Mouse (Mus musculus) adrenal gland, adult 8-10 months (tissue): ENCODE measurements around the gene Pycr1. TPM values are rescaled to one million over a fixed set of nuclear protein-coding genes. Genes with fewer than 3 reads are reported as not detected.

ENCODE experiments used
- DNase-seq: peaks from one replicate; pipeline ENCODE4 v3.0.0; 2022
- total RNA-seq, 4 experiments: library from RNA; stranded (reverse); gene quantifications; 2 replicates each; pipeline ENCODE4 v1.2.4; 2022

Pycr1 gene
- total RNA-seq, 4 experiments from 2014 or later, result 0.73 to 2.0 (median 1.3) TPM

DNA sequence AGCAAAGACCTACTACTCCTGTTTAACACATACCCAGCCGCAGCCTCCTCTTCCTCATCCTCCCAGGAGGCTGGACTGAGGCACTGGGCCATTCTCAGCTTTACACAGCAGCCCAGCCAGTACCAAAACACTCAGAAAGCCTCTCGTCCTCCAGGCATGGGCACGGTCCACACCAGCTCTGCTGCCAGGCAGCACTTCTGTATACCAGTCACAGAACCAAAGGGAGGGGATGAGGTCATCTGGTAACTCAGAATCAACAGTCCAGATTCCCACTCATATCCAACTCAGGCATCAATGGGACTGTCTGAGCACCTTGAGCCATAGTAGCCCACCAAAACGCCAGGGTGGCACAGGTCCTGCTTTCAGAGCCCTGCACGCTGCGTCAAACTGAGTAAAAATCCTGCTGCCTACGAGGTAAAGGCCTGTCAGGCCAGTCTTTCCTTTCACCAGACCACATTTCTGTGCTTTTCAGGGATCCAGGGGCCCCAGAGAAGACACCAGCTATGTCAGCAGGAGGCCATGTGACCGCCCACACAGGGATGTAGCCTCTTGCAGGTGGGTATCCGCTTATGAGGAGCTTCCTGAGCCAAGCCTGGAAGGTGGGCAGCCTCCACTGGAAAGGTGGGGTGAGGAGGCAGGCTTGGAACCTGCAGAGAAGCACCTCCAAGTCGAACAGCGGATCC, 16.6 kb downstream of the Pycr1 start:
- DNase-seq, result no peak

DNA sequence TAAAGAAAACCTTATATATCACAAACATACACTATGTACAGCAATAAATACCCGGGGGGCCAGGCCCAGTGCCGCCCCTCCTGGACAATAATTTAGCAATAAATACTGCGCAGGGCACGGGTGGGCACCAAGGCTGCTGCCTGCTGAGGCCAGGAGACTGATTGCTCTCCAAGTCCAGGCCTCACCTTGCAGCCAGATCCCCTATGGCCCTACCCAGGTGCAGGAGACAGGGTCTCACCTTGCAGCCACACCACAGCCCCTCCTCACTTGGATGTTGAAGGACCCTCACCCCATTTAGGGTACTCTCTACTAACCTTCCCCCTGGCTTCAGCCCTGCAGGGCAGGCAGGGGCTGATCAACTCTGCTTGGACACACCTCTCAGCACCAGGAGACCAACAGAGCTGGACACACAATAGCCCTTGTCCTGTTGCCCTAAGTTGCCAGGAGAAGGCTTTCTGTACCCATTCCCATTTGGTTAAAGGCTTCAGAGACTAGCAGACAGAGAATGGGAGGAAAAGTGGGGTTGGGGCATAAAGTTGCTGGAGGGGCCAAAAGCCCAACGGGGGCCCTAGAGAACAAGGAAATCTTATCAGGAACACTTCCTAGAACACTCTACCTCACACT, 18.3 kb downstream of the Pycr1 start, which contains the start of gene Sirt7:
Gene Sirt7, minus strand, starts transcription at position 89 of the 624 bp plus-strand sequence.
- no peak for DNase-seq

DNA sequence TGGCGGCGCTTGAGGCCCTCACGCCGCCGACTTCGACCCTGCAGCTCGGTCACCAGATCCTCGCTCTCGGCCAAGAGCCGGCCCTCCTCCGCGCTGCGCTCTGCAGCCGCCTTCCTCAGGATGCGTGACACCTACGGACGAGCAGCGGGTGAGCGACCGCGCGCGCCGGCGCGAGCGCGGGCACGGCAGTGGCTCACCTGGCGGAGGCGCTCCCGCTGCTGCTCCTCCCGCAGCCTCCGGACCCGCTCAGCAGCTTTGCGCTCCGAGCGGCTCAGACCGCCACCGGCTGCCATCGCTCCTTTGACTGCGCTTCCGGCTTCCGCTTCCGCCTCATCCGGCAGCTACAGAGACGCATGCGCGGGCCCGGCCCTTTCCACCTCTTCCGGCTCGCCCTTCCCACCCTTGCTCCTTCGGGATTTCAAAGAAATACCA, 18.9 kb downstream of the Pycr1 start:
- peak; percentile 79 for DNase-seq

DNA sequence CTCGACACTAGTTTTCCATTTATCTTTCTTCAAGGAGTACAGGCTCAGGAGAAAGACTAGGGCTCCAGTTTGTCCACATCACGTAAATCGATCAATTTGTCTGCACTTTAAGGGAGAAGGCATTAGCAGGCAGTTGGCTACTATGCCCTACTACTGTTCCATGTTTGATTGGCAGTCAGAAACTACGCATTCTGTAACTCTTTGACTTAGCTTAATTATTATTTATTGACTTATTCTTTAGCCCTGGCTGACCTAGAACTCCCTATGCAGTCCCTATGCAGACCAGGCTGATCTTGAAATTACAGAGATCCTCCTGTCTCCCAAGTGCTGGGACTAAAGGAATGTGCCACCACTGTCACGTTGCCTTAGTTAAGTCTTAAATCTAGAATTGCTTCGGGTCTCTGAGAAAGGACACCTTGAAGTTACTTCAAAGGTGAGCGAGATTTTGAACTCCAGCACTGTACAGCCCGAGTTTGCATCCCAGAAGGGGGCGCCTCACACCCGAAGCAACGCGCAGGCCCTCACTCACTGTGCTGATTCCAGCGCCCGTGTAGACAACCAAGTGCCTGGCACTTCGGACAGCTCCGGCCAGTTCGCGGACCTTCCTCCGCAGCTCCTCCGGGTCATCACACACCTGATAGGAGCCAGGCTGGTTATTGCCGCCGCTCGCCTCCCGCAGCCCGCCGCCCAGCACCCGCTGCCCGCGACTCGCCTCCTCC, 19.4 kb downstream of the Pycr1 start:
- DNase-seq, result no peak

DNA sequence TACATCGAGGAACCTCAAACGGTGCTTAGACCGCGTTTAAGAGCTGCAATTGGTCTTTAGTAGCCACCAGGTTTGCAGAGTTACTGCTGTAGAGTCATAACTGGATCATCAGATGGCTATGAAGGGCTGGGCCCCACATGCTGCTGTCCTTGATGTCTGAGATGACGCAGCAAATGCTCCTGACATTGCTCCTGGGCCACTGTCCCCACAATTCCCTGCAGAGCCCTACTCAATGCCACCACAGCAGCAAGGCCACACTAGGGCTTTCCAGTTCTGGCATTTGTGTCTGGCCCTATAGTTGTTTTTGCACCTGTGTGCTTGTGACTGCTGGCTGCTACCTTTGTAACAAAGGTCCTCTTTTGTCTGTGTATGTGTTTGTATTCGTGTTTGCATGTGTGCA, 20.8 kb downstream of the Pycr1 start:
- DNase-seq, result no peak

DNA sequence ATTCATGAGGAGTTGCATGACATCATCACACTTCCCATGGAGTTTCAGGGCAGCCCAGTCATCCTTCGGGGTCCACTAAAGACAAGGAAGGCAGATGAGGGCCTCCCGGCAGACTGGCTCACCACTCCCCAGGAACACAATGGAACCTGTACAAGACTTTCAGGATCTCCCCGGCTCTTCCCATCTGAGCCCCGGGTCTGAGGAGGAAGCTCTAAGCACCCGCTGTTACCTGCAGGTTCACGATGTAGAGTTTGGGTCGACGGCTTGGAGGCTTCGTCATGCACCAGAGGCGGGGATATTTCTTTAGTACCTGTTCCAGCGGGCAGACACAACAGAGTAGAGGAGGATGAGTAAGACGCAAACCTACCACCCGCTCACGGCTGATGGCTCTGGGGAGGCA, 23.4 kb downstream of the Pycr1 start:
- DNase-seq, result no peak

DNA sequence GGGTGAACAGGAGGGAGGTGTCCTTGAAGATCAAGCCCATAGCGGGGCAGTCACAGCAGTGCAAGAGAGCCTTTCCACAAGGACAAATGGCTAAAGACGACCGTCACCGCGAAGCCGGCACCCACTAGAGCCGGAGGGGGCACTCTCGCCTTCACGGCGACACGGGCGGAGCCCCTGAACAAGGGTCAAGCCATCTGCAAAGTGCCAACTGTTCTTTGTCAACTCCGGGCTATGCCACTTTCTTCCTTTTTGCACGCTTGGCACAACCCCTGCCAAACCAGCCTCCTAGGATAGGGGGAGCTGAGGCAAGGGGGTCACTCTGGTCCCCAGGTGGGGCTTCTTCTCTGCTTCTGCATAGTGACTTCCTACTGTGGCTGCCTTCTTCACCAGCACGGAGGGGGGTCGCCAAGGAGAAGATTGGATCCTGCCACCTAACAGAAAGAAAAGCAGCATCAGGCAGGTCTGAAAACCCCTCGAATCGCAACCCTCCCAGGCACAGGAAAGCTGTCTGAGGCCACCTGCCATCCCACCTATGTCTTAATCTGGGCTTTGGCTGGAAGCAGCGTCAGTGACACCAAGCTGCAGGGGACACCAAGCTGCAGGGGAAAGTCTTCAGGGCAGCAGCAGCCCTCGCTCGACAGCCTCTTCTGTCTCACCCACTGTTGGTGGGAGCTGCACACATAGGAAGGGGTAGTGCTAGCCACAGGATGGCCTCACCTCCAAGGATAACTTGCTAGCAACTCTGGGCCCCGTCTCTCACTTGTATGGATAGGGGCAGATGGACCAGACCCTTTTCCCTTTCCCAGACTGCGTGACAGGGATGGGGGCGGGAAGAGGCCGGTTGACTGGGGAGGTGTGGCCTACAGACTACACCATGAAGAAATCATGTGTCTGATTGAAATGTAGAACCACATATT, 24.7 kb downstream of the Pycr1 start:
- no peak for DNase-seq

DNA sequence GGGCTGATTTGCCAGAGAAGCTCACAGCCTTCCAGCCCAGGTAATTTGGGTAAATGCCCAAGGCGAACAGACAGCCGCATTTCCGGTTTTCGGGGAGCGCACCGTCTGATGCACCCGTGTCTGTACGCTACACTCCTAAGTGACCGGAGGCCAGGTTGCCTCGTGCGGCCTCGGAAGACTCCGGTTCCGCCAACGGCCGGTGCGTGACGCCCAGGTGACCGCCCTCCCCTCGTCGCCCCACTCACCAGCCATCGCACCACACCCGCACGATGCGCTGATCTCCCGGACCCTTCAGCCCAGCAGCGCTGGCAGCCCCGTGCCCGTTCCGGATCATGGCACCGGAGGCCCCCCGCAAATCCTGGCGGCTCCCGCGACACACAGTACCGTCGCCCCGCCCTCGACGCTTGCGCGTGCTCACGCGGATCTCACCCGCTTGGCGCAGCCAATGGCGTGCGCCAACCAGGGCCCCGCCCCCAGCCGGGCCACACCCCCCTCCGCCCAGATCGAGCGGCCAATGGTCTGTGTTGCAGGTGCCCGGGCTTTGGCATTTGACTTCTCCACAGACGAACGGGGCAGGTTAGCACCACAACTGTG, 26.0 kb downstream of the Pycr1 start, which contains the start of gene Pcyt2:
Gene Pcyt2, minus strand, starts transcription at position 418 of the 594 bp plus-strand sequence.
- peak; percentile 92 for DNase-seq

DNA sequence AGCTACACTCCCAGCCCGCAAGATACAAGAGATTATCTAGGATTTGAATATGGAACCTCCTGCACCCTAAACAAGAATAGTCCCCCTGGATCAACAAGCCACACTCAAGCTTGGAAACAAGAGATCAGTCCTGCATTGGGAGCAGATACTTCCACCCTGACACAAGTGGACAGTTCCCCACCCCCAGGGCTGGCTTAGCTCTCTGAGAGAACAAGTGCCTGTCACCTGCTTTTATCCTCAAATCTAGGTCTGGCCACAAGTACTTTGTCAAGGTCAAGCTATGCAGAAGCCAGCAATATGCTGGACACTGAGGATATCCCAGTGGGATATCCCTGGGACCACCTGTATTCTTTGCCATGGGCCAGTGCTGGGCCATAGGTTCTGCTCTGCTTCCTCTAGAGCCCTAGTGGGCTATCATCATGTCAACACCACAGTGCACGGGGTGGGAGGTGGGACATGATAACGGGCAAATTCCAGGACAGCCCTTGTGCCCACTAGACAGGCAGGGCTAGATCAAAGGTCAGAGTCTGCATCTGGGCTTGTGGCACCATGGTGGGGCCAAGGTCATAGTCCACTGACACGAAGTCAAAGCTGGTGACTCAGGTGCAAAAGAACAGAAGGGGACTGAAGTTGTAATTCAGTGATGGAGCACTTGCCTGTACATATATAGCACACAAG, 26.8 kb downstream of the Pycr1 start:
- DNase-seq, result no peak

DNA sequence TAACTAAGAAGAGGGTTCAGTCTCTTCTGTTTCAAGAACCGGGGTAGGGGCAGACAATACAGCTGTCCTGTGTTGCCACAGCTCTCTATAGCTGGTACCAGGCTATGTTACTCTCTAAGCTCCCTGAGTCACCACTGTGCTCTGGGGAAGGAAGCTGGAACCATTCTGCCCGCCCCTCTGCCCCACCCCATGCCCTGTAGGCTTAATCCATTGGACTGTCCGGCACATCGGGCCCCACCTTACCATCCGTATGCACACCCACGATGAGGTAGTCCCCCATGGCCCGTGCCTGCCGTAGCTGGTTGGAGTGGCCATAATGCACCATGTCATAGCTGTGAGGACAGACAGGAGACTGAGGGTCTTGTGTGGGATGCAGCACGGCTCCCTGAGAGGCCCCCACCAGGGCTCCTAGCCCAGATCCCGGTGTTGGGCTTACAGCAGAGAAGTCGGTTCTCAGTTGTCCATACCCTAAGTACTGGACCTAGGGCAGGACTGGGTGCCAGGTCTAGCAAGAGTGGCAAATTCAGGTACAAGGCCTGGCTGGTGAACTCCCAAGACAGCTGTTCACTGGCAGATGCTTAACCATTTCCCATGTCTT, 27.9 kb downstream of the Pycr1 start:
- no peak for DNase-seq

DNA sequence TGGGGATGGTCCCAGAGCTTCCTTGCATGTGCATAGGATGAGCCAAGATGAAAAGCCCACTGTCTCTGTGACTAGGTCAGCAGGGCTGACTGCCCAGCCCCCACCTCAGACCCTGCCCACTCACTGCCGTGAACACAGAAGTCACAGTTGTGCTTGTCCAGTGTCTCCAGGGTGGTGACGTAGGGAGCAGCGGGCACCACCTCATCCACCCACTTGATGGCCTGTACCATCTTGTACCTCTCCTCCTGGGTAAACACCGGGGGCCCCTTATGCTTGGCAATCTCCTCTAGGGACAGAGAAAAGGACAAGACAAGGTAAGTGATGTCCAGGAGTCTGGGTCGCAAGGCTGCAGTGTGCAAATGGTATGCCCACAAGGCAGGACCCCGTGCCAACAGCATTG, 28.4 kb downstream of the Pycr1 start:
- no peak for DNase-seq

DNA sequence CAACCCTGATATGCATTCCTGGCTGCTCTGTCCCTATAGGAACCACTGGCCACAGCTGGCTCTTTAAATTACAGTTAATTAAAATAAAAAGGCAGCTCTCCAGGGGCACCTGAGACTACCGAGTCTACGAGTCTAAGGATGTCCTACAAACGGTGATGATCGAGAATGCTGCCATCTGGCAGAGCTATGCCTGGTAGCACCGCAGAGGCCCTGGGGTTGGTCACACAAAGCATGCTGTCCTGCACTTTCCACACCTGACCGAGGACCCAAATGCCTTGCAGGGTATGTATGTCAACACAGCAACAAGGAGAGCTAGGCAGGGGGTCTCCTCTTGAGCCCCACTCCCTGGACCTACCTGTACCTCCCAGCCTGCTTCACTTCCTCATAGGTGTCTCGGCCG, 29.6 kb downstream of the Pycr1 start:
- DNase-seq, result no peak

DNA sequence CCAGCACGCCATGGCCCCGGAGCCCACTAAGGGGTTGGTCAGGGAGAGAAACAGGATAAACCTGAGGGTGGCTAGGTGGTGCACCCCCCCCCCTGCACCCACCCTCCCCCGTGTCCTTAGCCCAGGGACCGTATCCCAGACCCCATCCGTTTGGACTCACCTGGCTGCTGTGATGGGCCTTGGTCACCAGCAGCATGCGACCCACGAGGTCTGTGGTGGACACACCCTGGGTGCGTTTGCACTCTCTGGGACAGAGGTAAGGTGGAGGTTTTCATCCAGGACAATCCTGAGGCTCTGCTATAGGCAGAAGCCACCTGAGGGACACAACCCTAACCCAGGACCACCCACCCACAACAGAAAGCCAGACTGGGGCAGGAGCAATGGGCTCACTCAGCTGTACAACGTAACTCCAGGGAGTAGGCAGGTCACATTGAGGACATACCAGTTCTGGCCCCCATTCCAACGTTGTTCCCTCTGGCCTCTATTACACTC, 30.0 kb downstream of the Pycr1 start:
- DNase-seq, result no peak

DNA sequence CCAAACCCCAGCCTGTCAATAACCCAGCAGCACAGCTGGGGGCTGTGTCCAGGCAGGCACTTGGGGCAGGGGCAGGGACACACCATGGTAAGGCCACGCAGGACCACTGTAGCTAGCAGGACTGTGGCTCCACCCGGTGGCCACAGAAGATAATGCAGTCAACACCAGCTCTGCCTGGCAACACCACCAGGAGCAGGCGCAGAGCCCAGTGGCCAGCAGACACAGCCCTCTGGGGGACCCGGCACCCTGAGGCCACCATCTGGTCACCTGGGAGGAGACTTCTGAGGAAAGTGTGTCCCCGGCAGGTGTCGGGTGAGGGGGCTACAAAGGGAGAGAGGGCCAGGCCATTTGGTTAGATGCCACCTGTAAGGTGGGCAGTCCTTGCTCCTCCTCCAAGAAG, 30.8 kb downstream of the Pycr1 start:
- no peak for DNase-seq

DNA sequence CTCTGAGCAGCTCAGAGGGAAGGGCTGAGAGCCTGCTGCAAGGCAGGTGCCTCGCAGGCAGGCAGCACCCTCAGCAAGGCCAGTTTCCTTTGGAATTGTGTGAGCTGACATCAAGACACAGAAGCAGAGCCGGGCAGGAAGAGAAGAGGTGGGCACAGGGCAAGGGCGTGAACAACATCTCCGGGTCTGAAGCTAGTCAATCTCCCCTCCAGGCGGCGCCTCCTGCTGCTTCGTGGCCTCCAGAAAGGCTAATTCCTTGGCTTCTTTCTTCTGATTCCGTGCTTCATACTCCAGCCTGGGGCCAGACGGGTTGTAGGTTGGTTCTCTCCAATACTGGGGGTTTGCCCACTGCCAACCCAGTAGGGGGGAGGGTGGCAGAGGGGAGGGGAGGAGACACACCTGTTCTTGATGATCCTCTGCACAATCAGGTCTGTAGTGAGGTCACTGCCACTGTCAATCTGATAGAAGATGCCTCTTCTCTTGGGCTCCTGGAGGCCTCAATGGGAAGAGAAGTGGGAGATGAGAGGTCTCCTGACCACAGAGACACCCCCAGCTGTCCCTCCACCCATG, 33.0 kb downstream of the Pycr1 start:
- no peak for DNase-seq

DNA sequence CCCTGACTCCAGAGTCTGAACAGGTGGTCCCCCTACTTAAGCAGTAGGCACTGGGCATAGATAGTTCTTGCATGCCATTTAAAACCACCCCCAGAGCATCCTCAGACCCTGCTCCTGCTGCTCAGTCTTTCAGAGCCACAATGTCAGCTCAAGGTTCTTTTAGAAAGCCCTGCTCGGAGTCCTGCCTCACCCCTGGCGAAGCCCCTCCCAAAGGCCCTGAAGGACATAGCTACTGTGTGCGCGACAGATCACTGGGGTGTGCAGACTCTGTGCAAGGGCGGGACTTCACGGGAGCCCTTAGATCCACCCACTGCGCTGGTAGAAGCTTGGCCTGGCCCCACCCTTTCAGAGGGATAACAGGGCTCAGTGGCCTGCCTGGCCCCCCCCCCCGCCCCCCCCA, 34.3 kb downstream of the Pycr1 start:
- no peak for DNase-seq

DNA sequence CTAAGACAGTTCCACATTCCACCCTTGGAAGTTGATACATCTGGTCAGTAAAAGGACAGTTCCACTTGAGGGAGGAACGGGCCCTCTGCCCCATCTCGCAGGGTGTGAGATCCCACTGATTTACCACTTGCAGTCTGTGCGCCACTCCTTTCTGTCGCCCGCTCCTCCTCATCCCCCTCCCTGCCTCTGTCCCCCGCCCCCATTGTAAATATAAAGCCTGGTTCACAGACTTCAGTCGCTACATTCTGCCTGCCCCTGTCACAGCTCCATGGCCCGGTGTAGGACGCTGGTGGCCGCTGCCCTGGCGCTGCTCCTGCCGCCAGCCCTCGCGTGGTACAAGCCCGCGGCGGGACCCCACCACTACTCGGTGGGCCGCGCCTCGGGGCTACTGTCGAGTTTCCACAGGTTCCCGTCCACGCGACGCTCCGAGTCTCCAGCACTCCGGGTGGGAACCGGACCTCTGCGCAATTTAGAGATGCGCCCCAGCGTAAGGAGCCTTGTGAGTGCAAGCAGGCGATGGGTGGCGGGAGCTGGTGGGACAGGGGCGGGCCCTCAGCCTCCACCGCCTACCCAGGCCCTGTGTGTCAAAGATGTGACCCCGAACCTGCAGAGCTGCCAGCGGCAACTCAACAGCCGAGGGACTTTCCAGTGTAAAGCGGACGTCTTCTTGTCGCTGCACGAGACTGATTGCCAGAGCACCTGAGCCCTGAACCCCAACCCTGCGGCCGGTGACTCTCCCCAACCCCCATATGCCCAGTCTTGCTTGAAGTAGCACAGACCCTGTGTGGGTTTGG, 35.1 kb downstream of the Pycr1 start, which contains the start of gene Npb:
Gene Npb, plus strand, starts transcription at position 237 of the 794 bp plus-strand sequence.
- no peak for DNase-seq

DNA sequence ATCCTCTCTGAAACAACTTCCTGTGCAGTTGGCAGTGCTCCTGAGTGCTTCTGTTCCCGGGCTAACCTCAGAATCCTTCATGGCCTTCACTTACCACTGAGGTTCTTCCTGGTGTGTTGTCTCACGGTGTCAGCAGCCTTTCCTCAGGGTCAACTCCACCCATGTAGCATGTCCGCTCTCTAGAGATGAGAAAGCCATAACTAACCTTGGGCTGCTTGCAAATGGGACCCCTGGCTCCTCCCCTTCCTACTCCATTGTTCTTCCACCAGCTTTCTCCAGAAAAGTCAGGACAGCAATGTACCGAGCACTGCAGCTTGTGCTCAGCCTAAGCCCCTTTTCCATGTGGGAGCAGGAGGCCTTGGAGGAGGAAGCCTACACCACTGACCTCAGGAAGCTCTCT, 36.8 kb downstream of the Pycr1 start:
- no peak for DNase-seq

DNA sequence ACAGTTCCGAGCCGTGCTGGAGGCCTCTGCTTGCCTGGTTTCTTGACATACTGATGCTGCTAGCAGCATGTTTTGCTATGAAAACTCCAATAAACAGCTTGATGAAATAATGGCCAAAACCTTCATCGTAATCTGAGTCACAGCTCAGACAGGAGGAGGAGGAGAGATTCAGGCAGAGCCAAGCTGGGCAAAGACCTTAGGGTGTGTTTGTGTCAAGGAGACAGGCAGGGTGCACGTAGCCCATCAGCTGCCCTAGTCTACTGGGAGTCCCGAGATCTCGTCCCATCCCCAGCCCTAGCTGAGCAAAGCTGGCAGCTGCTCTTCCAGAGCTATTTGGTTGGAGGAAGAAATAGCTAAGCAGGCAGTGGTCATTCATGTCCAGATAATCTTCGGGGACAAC, 37.9 kb downstream of the Pycr1 start:
- no peak for DNase-seq

DNA sequence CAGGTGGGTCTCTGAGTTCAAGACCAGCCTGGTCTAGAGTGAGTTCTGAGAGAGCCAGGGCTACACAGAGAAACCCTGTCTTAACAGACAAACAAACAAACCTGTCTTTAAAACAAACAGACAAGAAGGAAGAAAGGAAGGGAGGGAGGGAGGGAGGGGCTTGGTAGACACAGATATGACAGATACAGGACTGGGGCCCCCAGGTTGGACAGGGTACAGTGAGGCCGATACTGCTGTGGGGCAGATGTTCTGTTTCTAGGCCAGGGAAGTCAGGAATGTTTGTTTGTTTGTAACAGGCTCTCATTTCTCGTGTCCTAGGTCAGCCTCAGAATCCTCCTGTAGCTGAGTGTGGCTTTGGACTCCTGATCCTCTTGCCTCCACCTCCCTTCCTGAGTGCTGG, 40.0 kb downstream of the Pycr1 start:
- DNase-seq, result no peak
